In genomic region chr11:108071230-108071629, GRCm38 (mm10) we compare ENCODE assay signal across 18 mouse cellular contexts.
"Had no signal": no experiment of that assay in that cellular context is flagged by ENCODE, and none has a peak within 500 bp of the region (broad histone marks: within the 10 kb centered on the region; RNA-seq: fewer than 3 reads in every experiment).

No protein-coding gene starts in this region.

- H3K27me3 ChIP-seq: midbrain, embryonic 13.5 days; midbrain, embryonic 15.5 days; neural tube, embryonic 13.5 days; neural tube, embryonic 15.5 days had no signal

- H3K9ac ChIP-seq: lung, embryonic 14.5 days; midbrain, embryonic 13.5 days; midbrain, embryonic 15.5 days; neural tube, embryonic 13.5 days; neural tube, embryonic 15.5 days had no signal

- DNase-seq: lung, adult 18-20 months; lung, embryonic 14.5 days; lung, postnatal 10 days; lung, postnatal 4 days; retina, postnatal 1 day; right cerebral cortex, adult 18-20 months; right cerebral cortex, postnatal 25 days; right cerebral cortex, postnatal 4 days; spleen, adult 18-20 months; thymus, adult 18-20 months; thymus, postnatal 14 days; thymus, postnatal 36 days had no signal

- H3K4me1 ChIP-seq: midbrain, embryonic 10.5 days; midbrain, embryonic 13.5 days; midbrain, embryonic 15.5 days; neural tube, embryonic 13.5 days; neural tube, embryonic 15.5 days had no signal

- H3K4me3 ChIP-seq: midbrain, embryonic 10.5 days; midbrain, embryonic 13.5 days; midbrain, embryonic 15.5 days; myocyte; neural tube, embryonic 13.5 days; neural tube, embryonic 15.5 days had no signal

- H3K27ac ChIP-seq: midbrain, embryonic 10.5 days; midbrain, embryonic 13.5 days; midbrain, embryonic 15.5 days; neural tube, embryonic 13.5 days; neural tube, embryonic 15.5 days had no signal

- H3K9me3 ChIP-seq: midbrain, embryonic 10.5 days; midbrain, embryonic 13.5 days; midbrain, embryonic 15.5 days; neural tube, embryonic 13.5 days; neural tube, embryonic 15.5 days had no signal

- H3K36me3 ChIP-seq: midbrain, embryonic 10.5 days; midbrain, embryonic 13.5 days; midbrain, embryonic 15.5 days; neural tube, embryonic 13.5 days; neural tube, embryonic 15.5 days had no signal
